ENCODE assay signal across 9 mouse cellular contexts in genomic region chr10:83083946-83084345, GRCm38 (mm10).
A peak's percentile ranks its signal among the peaks of the same experiment; 100 is the strongest.
DNase-seq lines count a peak whose midpoint lies in the region; ATAC-seq lines count a peak whose summit lies in the region.
"Had no signal": no experiment of that assay in that cellular context is flagged by ENCODE, and none has a peak within 500 bp of the region (broad histone marks: within the 10 kb centered on the region; RNA-seq: fewer than 3 reads in every experiment).

No protein-coding gene starts in this region.

- no peak overlapping the region for H3K4me2 ChIP-seq in neural tube, embryonic 15.5 days

- H3K36me3 ChIP-seq in neural tube, embryonic 15.5 days = no peaks in the 10 kb centered on the region

- no peak overlapping the region for H3K9ac ChIP-seq in neural tube, embryonic 15.5 days (replicated peaks)

- intact Hi-C loops in heart, postnatal 36 days (cut with DNase I) = no loop called here

- 29% methylated on average over 9 of the region's 9 CpGs for WGBS in neural tube, embryonic 15.5 days

- peak; percentile 35 to 46 for DNase-seq in cerebellum, postnatal 10 days
- peak; percentile 47 for DNase-seq in lung, postnatal 10 days
- no peak for DNase-seq in lung, postnatal 36 days
- DNase-seq in heart, postnatal 36 days = peak; percentile 24 to 34
- DNase-seq in retina, embryonic 14.5 days (ENCODE audit: low spot score) = no peak
- no peak for DNase-seq in embryo, embryonic 10 days (ENCODE audit: low spot score)
- DNase-seq: thymus, postnatal 4 days had no signal

- H3K27me3 ChIP-seq in neural tube, embryonic 15.5 days (replicated peaks) = no peaks in the 10 kb centered on the region

- H3K27ac ChIP-seq in neural tube, embryonic 15.5 days (replicated peaks) = 0 out of 2 replicates have a peak overlapping the region, but pooled peaks have one; percentile 9

- peaks cover 48% of the 10 kb centered on the region for H3K4me1 ChIP-seq in neural tube, embryonic 15.5 days

- no peak for ATAC-seq in cerebellum, adult (ENCODE audit: insufficient number of reproducible peaks, low FRiP score, low TSS enrichment)
- no peak for ATAC-seq in neural tube, embryonic 15.5 days (ENCODE audit: low FRiP score)

- H3K4me3 ChIP-seq in neural tube, embryonic 15.5 days (replicated peaks) = no peak overlapping the region

- H3K9me3 ChIP-seq in neural tube, embryonic 15.5 days (replicated peaks) = no peaks in the 10 kb centered on the region

Comparison
In these comparisons a context has a peak if more than half of its experiments do, and no peak if none do; other contexts are left out.
1. DNase-seq: peak in cerebellum, postnatal 10 days (2 of 2), lung, postnatal 10 days (single experiment) and heart, postnatal 36 days (2 of 2); none in lung, postnatal 36 days (single experiment), retina, embryonic 14.5 days (single experiment) and embryo, embryonic 10 days (single experiment).